Mouse (Mus musculus) monocyte, adult 5-6 weeks (primary cell): ENCODE data around the gene Eef2. TPM values are rescaled to one million over a fixed set of nuclear protein-coding genes. Genes with fewer than 3 reads are reported as not detected.

Experiments used
- ATAC-seq: fragments of 153-309, 156-312 bp; replicated peaks from 2 replicates; pipeline ENCODE4 v1.8.0; 2017; ENCODE audit warnings: mild to moderate bottlenecking; ENCODE audit not compliant: low TSS enrichment, insufficient number of reproducible peaks, severe bottlenecking, poor library complexity, low FRiP score
- total RNA-seq: library from RNA; stranded (forward); fragments of 200-1000, 200-491, 200-594 nt; gene quantifications from 3 replicates; pipeline ENCODE4 v1.2.3, GENCODE M21; 2017

The Eef2 gene
- total RNA-seq, 1 experiment from 2014 or later = 1,029 TPM

DNA sequence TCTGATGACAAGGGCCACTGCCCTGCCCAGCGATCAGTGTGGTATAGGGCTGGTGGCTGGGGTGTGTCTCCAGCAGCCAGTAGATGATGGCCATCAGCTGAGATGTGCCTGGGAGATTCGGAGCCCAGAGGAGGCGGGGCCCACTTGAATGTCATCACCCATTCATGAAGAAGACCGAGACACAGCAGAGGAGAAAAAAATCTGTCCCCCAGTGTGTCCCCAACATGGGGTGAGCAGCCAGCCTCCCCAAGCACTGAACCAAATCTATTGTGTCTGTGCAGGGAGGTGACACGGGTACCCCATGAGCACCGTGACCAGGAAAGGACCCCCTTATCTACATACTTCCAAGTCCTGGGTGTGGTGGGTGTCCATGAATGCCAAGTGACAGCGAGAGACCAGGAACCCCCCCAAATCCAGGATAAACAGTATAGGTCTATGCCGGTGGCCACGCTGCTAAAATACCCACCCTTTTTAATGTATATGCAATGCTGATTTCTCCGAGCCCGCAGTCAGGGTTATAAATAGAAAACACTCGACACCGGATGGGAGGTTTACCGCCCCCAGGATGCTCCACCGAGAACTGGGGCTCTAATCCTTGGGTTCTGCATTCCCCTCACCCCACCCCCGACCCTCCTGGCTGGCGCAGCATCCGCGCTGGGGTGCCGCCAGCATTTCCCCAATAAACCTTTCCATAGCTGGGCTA, 53.5 kb downstream of the Eef2 start:
- no peak for ATAC-seq

DNA sequence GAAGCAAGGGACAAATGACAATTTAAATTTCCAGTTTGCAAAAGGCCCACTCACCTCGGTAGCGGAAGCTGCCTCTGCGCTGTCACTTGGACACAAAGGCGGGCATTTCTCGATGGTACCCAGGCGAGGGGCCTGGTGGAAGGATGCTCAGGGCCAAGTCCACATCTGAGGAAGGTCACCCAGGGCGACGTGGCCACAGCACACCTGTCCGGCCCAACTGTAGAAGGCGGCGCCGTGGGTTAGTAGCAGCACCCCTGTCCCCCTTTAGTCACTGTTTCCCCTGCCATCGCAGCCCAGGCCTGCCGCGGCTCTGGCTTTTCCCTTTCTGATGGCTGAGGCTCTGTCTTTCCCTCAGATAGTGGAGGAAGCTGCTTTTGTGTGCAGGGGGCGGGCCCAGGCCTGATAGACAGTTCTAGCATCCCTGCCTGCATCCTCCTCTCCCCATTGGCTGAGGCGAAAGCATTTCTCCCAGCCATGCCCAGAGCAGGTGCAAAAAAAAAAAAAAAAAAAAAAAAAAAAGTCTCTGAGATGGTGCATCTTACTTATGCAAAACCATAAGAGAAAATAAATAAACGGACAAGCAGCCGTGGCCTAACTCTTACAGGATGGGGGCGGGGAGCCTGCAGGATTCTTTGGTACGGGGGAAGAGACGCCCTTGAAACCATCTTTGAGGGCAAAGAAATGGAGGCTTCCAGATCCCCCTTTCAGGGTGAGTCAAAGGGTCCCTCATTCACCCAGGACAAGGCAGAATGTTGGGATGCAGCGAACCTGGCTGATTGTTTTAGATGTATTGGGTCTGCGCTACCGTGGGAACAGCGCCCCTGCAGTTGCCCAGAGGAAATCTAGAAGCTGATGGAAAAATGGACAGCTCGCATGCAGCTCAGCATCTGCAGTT, 54.3 kb downstream of the Eef2 start, which contains the start of gene Atcay:
Gene Atcay, minus strand, starts transcription at position 396 of the 895 bp plus-strand sequence.
- no peak for ATAC-seq

DNA sequence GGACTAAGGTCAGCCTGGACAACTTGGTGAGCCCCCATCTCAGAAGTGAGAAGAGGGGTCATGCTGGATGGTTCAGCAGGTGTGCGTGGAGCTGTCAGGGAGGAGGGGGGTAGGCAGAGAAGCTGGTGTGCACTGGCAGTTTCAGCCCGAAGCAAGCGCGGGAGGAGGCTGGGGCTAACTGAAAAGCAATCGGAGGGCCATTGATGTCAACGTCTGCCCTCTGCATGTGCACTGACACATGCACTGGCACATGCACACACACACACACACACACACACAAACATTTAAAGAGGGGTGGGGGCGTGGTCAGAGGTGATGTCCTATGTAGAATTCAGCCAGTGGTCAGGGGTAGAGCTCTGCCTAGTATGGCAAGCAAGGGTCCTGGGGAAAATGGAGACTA, 55.0 kb downstream of the Eef2 start:
- no peak for ATAC-seq

Other genes starting within 250 kb of the Eef2 start
- gene Gadd45b, start 246.6 kb upstream of the Eef2 start, total RNA-seq = 18.9 to 25.8 TPM (median 22.5 TPM) in 3 replicates
- 0.10 TPM in 1 of 3 replicates, not detected in the others for gene Gng7, start 161.7 kb upstream of the Eef2 start, total RNA-seq
- 0.38 TPM in 1 of 3 replicates, not detected in the others for gene Diras1, start 151.0 kb upstream of the Eef2 start, total RNA-seq
- 4.5 to 9.9 TPM (median 7.3 TPM) in 3 replicates for gene Slc39a3, start 139.2 kb upstream of the Eef2 start, total RNA-seq
- 27.8 to 50.9 TPM (median 31.5 TPM) in 3 replicates for gene Sgta, start 116.5 kb upstream of the Eef2 start, total RNA-seq
- gene Thop1, start 106.6 kb upstream of the Eef2 start, total RNA-seq = 2.5 to 3.6 TPM (median 2.8 TPM) in 3 replicates
- 0.39 TPM in 1 of 3 replicates, not detected in the others for gene Creb3l3, start 77.8 kb upstream of the Eef2 start, total RNA-seq
- 62.4 to 77.3 TPM (median 66.5 TPM) in 3 replicates for gene Map2k2, start 70.7 kb upstream of the Eef2 start, total RNA-seq
- gene Zbtb7a, start 41.4 kb upstream of the Eef2 start, total RNA-seq = 28.4 to 40.6 TPM (median 30.5 TPM) in 3 replicates
- 13.0 to 24.9 TPM (median 21.2 TPM) in 3 replicates for gene Pias4, start 8.7 kb upstream of the Eef2 start, total RNA-seq
- gene Dapk3, start 6.4 kb downstream of the Eef2 start, total RNA-seq = 30.4 to 45.3 TPM (median 37.3 TPM) in 3 replicates
- 0.49 TPM in 1 of 3 replicates, not detected in the others for gene 4930442H23Rik, start 7.2 kb downstream of the Eef2 start, total RNA-seq
- gene Nmrk2, start 25.4 kb downstream of the Eef2 start, total RNA-seq = not detected in 3 replicates
- not detected in 3 replicates for gene Atcay, start 54.2 kb downstream of the Eef2 start, total RNA-seq
- 0.10 to 0.58 TPM in 2 of 3 replicates, not detected in the other for gene Zfr2, start 56.5 kb downstream of the Eef2 start, total RNA-seq
- 10.2 to 29.6 TPM (median 11.9 TPM) in 3 replicates for gene Matk, start 76.3 kb downstream of the Eef2 start, total RNA-seq
- gene Mrpl54, start 90.3 kb downstream of the Eef2 start, total RNA-seq = 77.4 to 89.3 TPM (median 78.0 TPM) in 3 replicates
- gene Apba3, start 90.3 kb downstream of the Eef2 start, total RNA-seq = 8.9 to 13.4 TPM (median 11.5 TPM) in 3 replicates
- 2.6 to 8.9 TPM (median 3.0 TPM) in 3 replicates for gene Tjp3, start 115.0 kb downstream of the Eef2 start, total RNA-seq
- gene Pip5k1c, start 116.3 kb downstream of the Eef2 start, total RNA-seq = 47.3 to 69.4 TPM (median 50.3 TPM) in 3 replicates
- gene Cactin, start 144.5 kb downstream of the Eef2 start, total RNA-seq = 24.5 to 34.3 TPM (median 25.5 TPM) in 3 replicates
- gene Tbxa2r, start 152.1 kb downstream of the Eef2 start, total RNA-seq = 0.19 TPM in 1 of 3 replicates, not detected in the others
- gene Gipc3, start 166.6 kb downstream of the Eef2 start, total RNA-seq = not detected in 3 replicates
- gene Hmg20b, start 173.8 kb downstream of the Eef2 start, total RNA-seq = 28.8 to 40.1 TPM (median 38.7 TPM) in 3 replicates
- gene Mfsd12, start 180.9 kb downstream of the Eef2 start, total RNA-seq = 5.3 to 9.6 TPM (median 6.3 TPM) in 3 replicates
- gene 4930404N11Rik, start 189.2 kb downstream of the Eef2 start, total RNA-seq = 1.4 to 2.4 TPM in 2 of 3 replicates, not detected in the other
- 8.2 to 12.9 TPM (median 11.7 TPM) in 3 replicates for gene Fzr1, start 201.9 kb downstream of the Eef2 start, total RNA-seq
- gene Dohh, start 207.8 kb downstream of the Eef2 start, total RNA-seq = 18.6 to 22.3 TPM (median 20.9 TPM) in 3 replicates
- gene Gm48551, start 207.8 kb downstream of the Eef2 start, total RNA-seq = 2.3 to 3.7 TPM in 2 of 3 replicates, not detected in the other
- not detected in 3 replicates for gene Gm48552, start 212.4 kb downstream of the Eef2 start, total RNA-seq
- 3.9 to 7.9 TPM (median 6.3 TPM) in 3 replicates for gene Smim24, start 216.4 kb downstream of the Eef2 start, total RNA-seq